Mouse (Mus musculus) stomach, postnatal 0 days (tissue): ENCODE data around the gene Fgfr2.

Experiments used
- CTCF ChIP-seq: IDR thresholded peaks from 2 replicates; pipeline ENCODE4 v1.5.1; 2016; ENCODE audit warnings: antibody characterized with exemption, low read depth, mild to moderate bottlenecking, moderate library complexity
- EP300 ChIP-seq: optimal IDR thresholded peaks from 2 replicates; pipeline ENCODE3; 2016; ENCODE audit warnings: antibody characterized with exemption

GRCm38 (mm10) chr7:130838658-130839025, 2284.5 kb downstream of the Fgfr2 start:
- TF ChIP-seq EP300: no peak
- TF ChIP-seq CTCF: no peak
